Mouse (Mus musculus): ENCODE measurements at regions not wholly inside any gene's neighbourhood (a gene's known extent, or its start where the extent isn't known, plus 50 kb on each side); places are given as distances from the start of the nearest gene placed in this dataset.

DNA sequence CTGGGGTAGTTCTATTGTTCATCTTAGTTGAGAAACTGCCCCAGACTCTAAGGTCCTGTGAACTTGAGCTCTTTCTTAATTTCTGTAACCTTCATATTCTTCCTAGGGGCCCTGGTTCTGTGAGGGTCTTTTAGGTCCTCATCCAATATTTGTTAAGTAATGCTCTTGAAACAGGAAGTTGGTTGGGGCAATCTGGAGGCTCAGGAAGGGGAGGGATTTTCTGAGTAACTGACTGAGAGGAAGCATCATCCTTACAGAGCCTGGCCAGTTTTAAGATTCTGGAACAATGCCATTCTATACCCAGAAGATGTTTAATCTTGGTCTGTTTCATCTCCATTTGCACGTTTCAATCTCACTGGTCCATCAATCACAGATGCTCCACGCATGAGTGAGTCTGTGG is 435.6 kb upstream of the Gm26657 start:
- Histone ChIP-seq H3K4me2 (ENCODE audit: low read length) (no peak overlapping the region), H3K27me3 (ENCODE audit: control insufficient read depth, insufficient read depth, low read depth, low read length) (no peaks in the 10 kb centered on the region), H3K27ac (ENCODE audit: low read length) (no peak overlapping the region), H3K9me3 (replicated peaks; ENCODE audit: control insufficient read depth, low read length, poor library complexity, severe bottlenecking) (no peaks in the 10 kb centered on the region), H3K9ac (ENCODE audit: low read depth, low read length) (no peak overlapping the region), H3K4me1 (ENCODE audit: control insufficient read depth, insufficient read depth, low read length) (no peaks in the 10 kb centered on the region), H3K36me3 (ENCODE audit: control insufficient read depth, insufficient read depth, low read length) (no peaks in the 10 kb centered on the region), H3K4me3 (ENCODE audit: low read depth, low read length) (no peak overlapping the region)
- 34% methylated on average over 2 of the region's 2 CpGs for WGBS
- ATAC-seq: no peak

DNA sequence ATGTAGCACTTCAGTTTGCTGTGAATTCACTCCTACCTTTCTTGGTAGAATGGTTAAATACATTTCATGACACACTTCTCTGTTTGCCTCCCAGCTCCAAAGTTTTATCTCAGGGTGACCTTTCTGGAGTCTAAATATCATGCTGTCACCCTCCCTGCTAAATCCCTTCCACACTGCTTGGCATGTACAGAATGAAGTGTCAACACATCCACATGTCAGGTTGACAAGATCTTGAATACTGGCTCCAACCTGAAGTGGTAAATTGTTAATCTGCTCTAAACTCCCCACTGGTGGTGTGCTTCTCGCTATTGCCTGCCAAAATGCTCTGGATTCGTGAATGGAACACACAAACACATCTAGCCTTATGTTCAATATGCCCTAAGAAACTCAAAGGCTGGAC is 451.9 kb upstream of the Gm26657 start:
- H3K4me2 ChIP-seq (ENCODE audit: low read length): no peak overlapping the region
- 89% methylated on average over 2 of the region's 2 CpGs for WGBS
- no peak overlapping the region for H3K4me3 ChIP-seq (ENCODE audit: low read depth, low read length)
- no peaks in the 10 kb centered on the region for H3K9me3 ChIP-seq (replicated peaks; ENCODE audit: control insufficient read depth, low read length, poor library complexity, severe bottlenecking)
- no peak for ATAC-seq
- no peaks in the 10 kb centered on the region for H3K36me3 ChIP-seq (ENCODE audit: control insufficient read depth, insufficient read depth, low read length)
- H3K27me3 ChIP-seq (ENCODE audit: control insufficient read depth, insufficient read depth, low read depth, low read length): no peaks in the 10 kb centered on the region
- H3K9ac ChIP-seq (ENCODE audit: low read depth, low read length): no peak overlapping the region
- H3K4me1 ChIP-seq (ENCODE audit: control insufficient read depth, insufficient read depth, low read length): no peaks in the 10 kb centered on the region
- H3K27ac ChIP-seq (ENCODE audit: low read length): no peak overlapping the region

DNA sequence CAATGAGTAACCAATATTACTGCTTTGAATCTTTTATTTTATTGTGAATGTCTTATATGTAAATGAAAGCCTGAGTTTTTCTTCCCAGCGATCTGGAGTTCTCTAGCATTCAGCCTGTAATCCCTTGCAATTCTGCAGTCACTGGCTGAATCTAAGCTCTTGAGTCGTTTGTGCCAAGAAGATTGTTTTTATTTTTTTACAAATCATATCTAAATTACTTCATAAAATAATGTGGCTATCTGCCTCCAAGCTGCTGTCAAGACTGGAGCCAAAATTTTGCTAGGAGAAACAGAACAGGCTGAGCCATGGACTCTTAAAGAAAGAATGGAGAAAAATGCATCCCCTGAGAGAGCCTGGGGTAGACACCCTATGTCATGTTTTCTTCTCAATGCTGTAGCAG is 455.4 kb upstream of the Gm26657 start:
- H3K4me3 ChIP-seq (ENCODE audit: low read depth, low read length): no peak overlapping the region
- ATAC-seq: no peak
- H3K27me3 ChIP-seq (ENCODE audit: control insufficient read depth, insufficient read depth, low read depth, low read length): no peaks in the 10 kb centered on the region
- H3K4me1 ChIP-seq (ENCODE audit: control insufficient read depth, insufficient read depth, low read length): no peaks in the 10 kb centered on the region
- WGBS: 60% methylated on average over 2 of the region's 2 CpGs
- no peak overlapping the region for H3K27ac ChIP-seq (ENCODE audit: low read length)
- no peak overlapping the region for H3K9ac ChIP-seq (ENCODE audit: low read depth, low read length)
- no peaks in the 10 kb centered on the region for H3K9me3 ChIP-seq (replicated peaks; ENCODE audit: control insufficient read depth, low read length, poor library complexity, severe bottlenecking)
- no peak overlapping the region for H3K4me2 ChIP-seq (ENCODE audit: low read length)
- H3K36me3 ChIP-seq (ENCODE audit: control insufficient read depth, insufficient read depth, low read length): no peaks in the 10 kb centered on the region

DNA sequence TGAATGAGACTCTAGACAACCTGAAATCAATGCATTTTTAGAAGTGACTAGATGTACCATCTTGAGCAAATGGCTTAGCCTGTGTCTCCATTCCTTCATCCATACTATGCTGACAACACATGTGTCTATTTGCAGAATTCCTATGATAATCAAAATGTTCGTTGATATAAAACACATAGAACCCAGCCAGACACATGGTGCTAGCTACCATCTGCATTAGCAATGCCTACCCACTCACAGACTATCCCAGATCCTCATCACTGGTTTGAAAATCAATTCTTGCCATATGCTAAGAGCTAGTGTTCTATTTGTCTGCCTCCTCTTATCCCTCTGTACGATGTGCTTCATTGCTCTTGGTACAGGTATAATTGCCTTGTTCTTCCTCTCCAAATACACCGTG is 464.0 kb upstream of the Gm26657 start:
- Histone ChIP-seq H3K4me2 (ENCODE audit: low read length) (no peak overlapping the region), H3K4me3 (ENCODE audit: low read depth, low read length) (no peak overlapping the region), H3K27ac (ENCODE audit: low read length) (no peak overlapping the region), H3K27me3 (ENCODE audit: control insufficient read depth, insufficient read depth, low read depth, low read length) (no peaks in the 10 kb centered on the region), H3K9ac (ENCODE audit: low read depth, low read length) (no peak overlapping the region), H3K4me1 (ENCODE audit: control insufficient read depth, insufficient read depth, low read length) (no peaks in the 10 kb centered on the region), H3K36me3 (ENCODE audit: control insufficient read depth, insufficient read depth, low read length) (no peaks in the 10 kb centered on the region), H3K9me3 (replicated peaks; ENCODE audit: control insufficient read depth, low read length, poor library complexity, severe bottlenecking) (no peaks in the 10 kb centered on the region)
- WGBS: 79% methylated on average over 3 of the region's 3 CpGs
- no peak for ATAC-seq

DNA sequence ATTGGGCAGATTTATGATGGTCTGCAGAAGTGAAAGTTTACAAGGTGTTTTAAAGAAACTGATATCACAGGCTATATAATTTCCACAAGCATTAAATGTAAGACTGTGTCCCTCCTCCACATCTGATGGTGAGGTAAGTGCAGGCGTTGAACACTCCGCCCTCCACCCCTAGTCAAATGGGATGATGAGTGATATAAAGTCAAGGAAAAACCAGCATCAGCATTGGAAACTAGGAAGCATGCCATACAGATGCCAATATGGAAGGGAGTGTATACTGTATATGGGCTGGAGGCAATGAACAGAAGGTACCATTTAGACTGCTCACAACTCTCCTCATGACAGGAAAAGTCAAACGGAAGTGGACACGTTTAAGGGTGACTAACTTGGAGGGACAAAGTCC is 468.5 kb upstream of the Gm26657 start:
- no peak for ATAC-seq
- H3K9me3 ChIP-seq (replicated peaks; ENCODE audit: control insufficient read depth, low read length, poor library complexity, severe bottlenecking): no peaks in the 10 kb centered on the region
- no peak overlapping the region for H3K27ac ChIP-seq (ENCODE audit: low read length)
- H3K36me3 ChIP-seq (ENCODE audit: control insufficient read depth, insufficient read depth, low read length): no peaks in the 10 kb centered on the region
- whole genome bisulfite sequencing: 91% methylated on average over 4 of the region's 4 CpGs
- H3K4me1 ChIP-seq (ENCODE audit: control insufficient read depth, insufficient read depth, low read length): no peaks in the 10 kb centered on the region
- H3K27me3 ChIP-seq (ENCODE audit: control insufficient read depth, insufficient read depth, low read depth, low read length): no peaks in the 10 kb centered on the region
- H3K4me2 ChIP-seq (ENCODE audit: low read length): no peak overlapping the region
- H3K4me3 ChIP-seq (ENCODE audit: low read depth, low read length): no peak overlapping the region
- H3K9ac ChIP-seq (ENCODE audit: low read depth, low read length): no peak overlapping the region

DNA sequence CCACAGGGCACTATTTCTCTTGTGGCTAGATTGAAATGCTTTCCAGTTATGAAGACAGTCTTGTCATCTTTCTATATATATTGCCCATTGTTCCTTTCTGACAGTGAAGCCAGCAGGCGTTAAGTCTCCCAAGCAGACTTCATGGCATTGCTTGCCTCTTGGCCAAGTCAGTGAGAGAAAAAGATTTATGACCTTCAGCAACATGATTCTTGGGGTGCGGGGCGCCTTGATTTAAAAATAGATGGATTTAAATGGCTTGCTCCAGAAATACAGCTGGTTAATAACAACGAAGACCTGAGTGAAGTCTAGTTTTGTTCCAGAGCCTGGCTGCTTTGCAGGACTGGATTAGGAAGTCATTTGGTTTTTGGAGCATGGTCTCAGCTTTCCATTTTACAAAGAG is 475.2 kb upstream of the Gm26657 start:
- Histone ChIP-seq H3K9ac (ENCODE audit: low read depth, low read length) (no peak overlapping the region), H3K36me3 (ENCODE audit: control insufficient read depth, insufficient read depth, low read length) (no peaks in the 10 kb centered on the region), H3K27me3 (ENCODE audit: control insufficient read depth, insufficient read depth, low read depth, low read length) (no peaks in the 10 kb centered on the region), H3K4me1 (ENCODE audit: control insufficient read depth, insufficient read depth, low read length) (no peaks in the 10 kb centered on the region), H3K4me2 (ENCODE audit: low read length) (no peak overlapping the region), H3K4me3 (ENCODE audit: low read depth, low read length) (no peak overlapping the region), H3K9me3 (replicated peaks; ENCODE audit: control insufficient read depth, low read length, poor library complexity, severe bottlenecking) (no peaks in the 10 kb centered on the region), H3K27ac (ENCODE audit: low read length) (no peak overlapping the region)
- no peak for ATAC-seq
- 92% methylated on average over 4 of the region's 4 CpGs for WGBS

DNA sequence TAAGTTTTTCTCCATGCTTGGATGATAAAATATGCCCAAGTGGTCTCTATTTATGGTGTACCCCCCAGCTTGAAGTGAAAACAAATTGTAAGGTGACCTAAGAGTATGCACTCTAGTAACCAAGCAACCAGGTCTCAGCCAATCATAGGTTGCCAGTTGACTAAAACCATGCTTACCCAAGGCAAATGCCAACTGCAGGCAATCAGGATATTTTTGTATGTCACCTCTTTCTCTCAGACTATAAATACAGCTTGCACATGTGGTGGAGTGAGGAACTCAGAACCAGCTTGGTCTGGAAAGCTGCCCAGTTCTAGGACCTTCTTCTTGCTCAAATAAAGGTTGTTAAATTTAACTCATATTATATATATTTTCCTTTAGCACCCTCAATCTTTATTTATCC is 476.0 kb upstream of the Gm26657 start:
- Histone ChIP-seq H3K9ac (ENCODE audit: low read depth, low read length) (no peak overlapping the region), H3K4me3 (ENCODE audit: low read depth, low read length) (no peak overlapping the region), H3K9me3 (replicated peaks; ENCODE audit: control insufficient read depth, low read length, poor library complexity, severe bottlenecking) (no peaks in the 10 kb centered on the region), H3K4me1 (ENCODE audit: control insufficient read depth, insufficient read depth, low read length) (no peaks in the 10 kb centered on the region), H3K36me3 (ENCODE audit: control insufficient read depth, insufficient read depth, low read length) (no peaks in the 10 kb centered on the region), H3K4me2 (ENCODE audit: low read length) (no peak overlapping the region), H3K27me3 (ENCODE audit: control insufficient read depth, insufficient read depth, low read depth, low read length) (no peaks in the 10 kb centered on the region), H3K27ac (ENCODE audit: low read length) (no peak overlapping the region)
- ATAC-seq: no peak

DNA sequence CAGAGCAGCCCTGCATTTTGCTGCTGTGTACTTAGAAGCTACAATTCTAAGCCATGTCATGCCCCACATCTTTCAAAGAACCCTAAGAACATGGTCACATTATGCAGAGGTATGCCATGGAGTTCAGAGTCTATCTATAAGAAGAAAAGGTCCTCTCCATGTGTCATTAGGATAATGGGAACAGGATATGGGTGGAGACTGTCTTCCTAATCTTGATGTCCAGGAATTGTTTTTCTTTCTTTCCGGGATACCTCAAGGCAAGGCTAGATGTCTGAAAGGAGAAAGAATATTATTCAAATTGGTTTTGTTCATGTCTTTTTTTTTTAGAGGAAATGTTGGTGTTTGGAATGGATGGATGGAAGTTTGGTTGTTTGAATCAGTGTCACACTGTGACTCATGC is 477.3 kb upstream of the Gm26657 start:
- 90% methylated on average over 1 of the region's 1 CpGs for WGBS
- no peak overlapping the region for H3K9ac ChIP-seq (ENCODE audit: low read depth, low read length)
- H3K4me2 ChIP-seq (ENCODE audit: low read length): no peak overlapping the region
- no peaks in the 10 kb centered on the region for H3K27me3 ChIP-seq (ENCODE audit: control insufficient read depth, insufficient read depth, low read depth, low read length)
- H3K9me3 ChIP-seq (replicated peaks; ENCODE audit: control insufficient read depth, low read length, poor library complexity, severe bottlenecking): no peaks in the 10 kb centered on the region
- no peak for ATAC-seq
- no peak overlapping the region for H3K4me3 ChIP-seq (ENCODE audit: low read depth, low read length)
- H3K4me1 ChIP-seq (ENCODE audit: control insufficient read depth, insufficient read depth, low read length): no peaks in the 10 kb centered on the region
- H3K36me3 ChIP-seq (ENCODE audit: control insufficient read depth, insufficient read depth, low read length): no peaks in the 10 kb centered on the region
- no peak overlapping the region for H3K27ac ChIP-seq (ENCODE audit: low read length)

DNA sequence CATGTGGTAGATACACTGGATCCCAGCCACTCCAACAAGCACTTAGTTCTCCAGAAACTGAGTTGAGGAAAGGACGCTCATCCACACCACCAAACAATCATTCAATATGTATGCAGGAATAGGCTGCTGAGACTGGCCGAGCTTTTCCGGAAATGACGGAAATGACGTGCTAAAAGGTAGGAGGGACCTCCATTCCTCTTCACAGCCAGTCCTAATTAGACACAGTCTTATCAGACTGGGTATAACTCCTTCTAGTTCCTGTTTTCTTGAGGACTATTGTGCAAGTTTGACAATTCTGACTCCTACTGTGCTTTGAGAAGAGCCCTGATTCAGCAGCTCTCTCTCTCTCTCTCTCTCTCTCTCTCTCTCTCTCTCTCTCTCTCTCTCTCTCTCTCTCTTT is 477.9 kb upstream of the Gm26657 start:
- ATAC-seq: no peak
- H3K36me3 ChIP-seq (ENCODE audit: control insufficient read depth, insufficient read depth, low read length): no peaks in the 10 kb centered on the region
- 93% methylated on average over 5 of the region's 5 CpGs for WGBS

DNA sequence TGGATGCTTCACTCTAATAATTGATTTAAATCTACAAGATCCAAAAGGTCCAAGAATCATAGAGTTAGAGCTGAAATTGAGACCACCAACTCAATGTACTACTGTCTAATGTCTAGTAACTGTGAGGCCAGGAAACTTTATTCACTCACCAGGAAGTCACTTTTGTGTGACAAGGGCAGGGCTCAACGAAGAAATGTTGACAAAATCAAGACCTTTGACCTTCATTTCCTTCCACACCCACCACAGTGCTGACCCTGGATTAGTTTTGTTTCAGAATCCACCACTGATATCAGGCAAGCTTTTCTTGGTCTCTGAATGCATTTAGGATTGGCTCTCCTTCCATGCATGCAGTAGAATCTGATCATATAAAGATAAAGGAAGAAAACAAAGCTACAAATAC is 487.5 kb upstream of the Gm26657 start:
- Histone ChIP-seq H3K9ac (ENCODE audit: low read depth, low read length) (no peak overlapping the region), H3K9me3 (replicated peaks; ENCODE audit: control insufficient read depth, low read length, poor library complexity, severe bottlenecking) (no peaks in the 10 kb centered on the region), H3K4me2 (ENCODE audit: low read length) (no peak overlapping the region), H3K4me1 (ENCODE audit: control insufficient read depth, insufficient read depth, low read length) (no peaks in the 10 kb centered on the region), H3K27ac (ENCODE audit: low read length) (no peak overlapping the region), H3K36me3 (ENCODE audit: control insufficient read depth, insufficient read depth, low read length) (no peaks in the 10 kb centered on the region), H3K4me3 (ENCODE audit: low read depth, low read length) (no peak overlapping the region), H3K27me3 (ENCODE audit: control insufficient read depth, insufficient read depth, low read depth, low read length) (no peaks in the 10 kb centered on the region)
- 52% methylated on average over 1 of the region's 1 CpGs for WGBS
- ATAC-seq: no peak

More for the DNA sequence above, 477.9 kb upstream of the Gm26657 start:
- Histone ChIP-seq H3K4me1 (ENCODE audit: control insufficient read depth, insufficient read depth, low read length) (no peaks in the 10 kb centered on the region), H3K4me2 (ENCODE audit: low read length) (no peak overlapping the region), H3K27me3 (ENCODE audit: control insufficient read depth, insufficient read depth, low read depth, low read length) (no peaks in the 10 kb centered on the region), H3K4me3 (ENCODE audit: low read depth, low read length) (no peak overlapping the region), H3K9ac (ENCODE audit: low read depth, low read length) (no peak overlapping the region), H3K27ac (ENCODE audit: low read length) (no peak overlapping the region), H3K9me3 (replicated peaks; ENCODE audit: control insufficient read depth, low read length, poor library complexity, severe bottlenecking) (no peaks in the 10 kb centered on the region)

Data from midbrain, embryonic 16.5 days (tissue).